Mouse (Mus musculus) heart, adult 10 weeks (tissue): ENCODE measurements around the gene Calb2. TPM values are rescaled to one million over a fixed set of nuclear protein-coding genes. Genes with fewer than 3 reads are reported as not detected.

ENCODE experiments used
- polyA plus RNA-seq: library from polyadenylated mRNA; stranded (reverse); fragments of 350-450 nt; fragmentation: Illumina TruSeq; extraction: RNeasy Lipid Tissue Mini Kit (QIAGEN cat#74804); gene quantifications from one replicate; pipeline ENCODE4 v1.2.3, GENCODE M21; 2014; ENCODE audit warnings: low read depth, low replicate concordance

Gene Calb2
- polyA plus RNA-seq = not detected

DNA sequence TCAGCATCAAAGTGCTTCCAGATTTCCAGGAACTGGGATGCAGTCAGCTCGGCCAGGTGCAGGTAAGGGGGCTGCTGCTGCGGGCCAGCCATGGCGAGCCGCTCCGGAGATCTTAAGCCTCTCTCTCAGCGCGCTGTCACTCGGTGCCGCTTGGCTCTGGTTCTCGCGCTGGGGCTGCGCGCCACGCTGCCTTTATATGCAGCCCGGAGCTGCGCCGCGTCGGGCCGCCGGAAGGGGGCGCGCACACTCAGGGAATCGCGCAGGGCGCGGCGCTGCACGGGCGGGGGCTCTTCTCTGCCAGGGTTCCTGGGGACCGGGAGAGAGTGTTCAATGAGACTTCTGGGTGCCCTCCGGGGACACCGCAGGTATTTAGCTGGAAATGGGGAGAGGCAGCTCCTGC, at the start of gene Calb2:
Gene Calb2, minus strand, starts transcription at position 165 of the 400 bp plus-strand sequence.

DNA sequence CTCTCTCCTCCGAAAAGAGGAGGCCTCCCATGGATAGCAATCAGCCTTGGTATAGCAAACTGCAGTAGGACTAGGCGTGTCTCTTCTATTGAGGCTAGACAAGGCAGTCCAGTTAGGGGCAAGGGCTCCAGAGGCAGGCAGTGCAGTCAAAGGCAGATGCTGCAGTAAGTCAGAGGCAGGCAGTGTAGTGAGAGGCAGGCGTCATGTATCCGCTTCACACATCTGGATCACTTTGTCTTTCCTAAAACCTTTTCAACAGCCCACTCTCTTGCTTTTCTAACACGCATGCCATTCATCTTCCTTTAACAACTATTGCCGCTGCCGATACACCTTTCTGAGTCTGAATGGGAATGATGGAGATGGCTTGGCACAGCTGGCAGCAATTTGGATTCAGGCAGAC, 47.4 kb upstream of the Calb2 start, which contains the start of gene Cmtr2:
Gene Cmtr2, plus strand, starts transcription at position 301 of the 400 bp plus-strand sequence.

GRCm38 (mm10) chr8:110102653-110103052, 65.4 kb downstream of the Calb2 start, which contains the start of gene Gm17720:
TSS of gene Gm17720 (minus strand) at chr8:110102753.

DNA sequence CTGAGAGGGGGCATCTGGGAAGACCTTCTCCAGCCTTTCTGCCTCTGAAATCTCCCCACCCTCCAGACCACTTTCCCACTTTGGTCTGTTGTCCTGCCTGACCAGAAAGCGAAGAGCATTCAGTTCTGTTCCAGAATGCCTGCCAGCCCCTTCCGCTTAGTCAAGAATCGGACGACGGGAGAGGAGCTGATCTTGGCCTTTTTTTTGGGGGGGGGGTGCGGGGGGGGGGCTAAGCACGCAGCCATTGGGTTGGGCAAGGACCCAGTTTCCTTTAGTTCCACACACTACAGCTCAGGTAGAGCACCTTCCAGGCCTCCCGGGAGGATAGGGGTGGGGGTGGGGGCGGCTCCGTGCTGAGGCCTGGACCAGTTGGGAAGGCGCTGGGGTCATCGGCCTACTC, 67.1 kb downstream of the Calb2 start, which contains the start of gene Gm21964:
Gene Gm21964, plus strand, starts transcription at position 301 of the 400 bp plus-strand sequence.

Other genes with a start within 250 kb of the Calb2 start
- gene Marveld3, start 206.0 kb downstream of the Calb2 start, polyA plus RNA-seq = not detected
- 2.2 TPM for gene Tat, start 177.8 kb downstream of the Calb2 start, polyA plus RNA-seq
- gene Chst4, start 128.5 kb downstream of the Calb2 start, polyA plus RNA-seq = 5.2 TPM
- 13.6 TPM for gene Zfp612, start 88.5 kb downstream of the Calb2 start, polyA plus RNA-seq
- gene Gm21964, start 67.0 kb downstream of the Calb2 start, polyA plus RNA-seq = not detected
- not detected for gene Gm17720, start 65.5 kb downstream of the Calb2 start, polyA plus RNA-seq
- gene Cmtr2, start 47.5 kb upstream of the Calb2 start, polyA plus RNA-seq = 2.6 TPM
- 0.08 TPM for gene Hydin, start 98.8 kb upstream of the Calb2 start, polyA plus RNA-seq